Mouse (Mus musculus): ENCODE results near the gene 2310057N15Rik.
"Not testable (repeated sequence)": the region's sequence is repeated elsewhere in the genome, so short reads cannot be mapped to it uniquely, and the experiment has no call there.

2310057N15Rik gene

GRCm38 (mm10) chr16:88774106-88774505 lies at the start of gene 2310057N15Rik:
Gene 2310057N15Rik, minus strand, starts transcription at chr16:88774206.
- no peak for DNase-seq (ENCODE audit: extremely low read depth, insufficient read length, low spot score)

DNA sequence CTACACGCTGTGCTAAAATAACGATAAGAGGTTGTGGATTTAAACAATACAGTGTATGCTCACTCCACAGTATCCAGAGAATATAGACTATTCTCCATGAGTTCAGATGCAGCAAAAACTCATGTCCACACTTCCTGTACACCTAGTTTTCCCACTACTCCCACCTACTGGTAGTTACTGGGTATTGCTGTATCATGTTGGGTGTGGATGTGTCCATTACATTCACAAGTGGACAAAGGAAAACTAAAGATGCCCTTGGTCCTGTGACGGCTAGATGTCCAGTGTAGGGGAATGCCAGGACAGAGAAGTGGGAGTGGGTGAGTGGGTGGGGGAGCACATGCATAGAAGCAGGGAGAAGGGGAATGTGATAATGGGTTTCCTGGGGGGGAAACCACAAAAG lies 49.7 kb upstream of the 2310057N15Rik start:
- DNase-seq (ENCODE audit: extremely low read depth, insufficient read length, low spot score), result no peak

GRCm38 (mm10) chr16:88820066-88820465 lies 46.1 kb upstream of the 2310057N15Rik start, which contains the start of gene Krtap15:
Gene Krtap15, plus strand, starts transcription at chr16:88820215.
- no peak for DNase-seq (ENCODE audit: extremely low read depth, insufficient read length, low spot score)

GRCm38 (mm10) chr16:88811827-88812226 lies 37.8 kb upstream of the 2310057N15Rik start, which contains the start of gene Gm20741:
Gene Gm20741, minus strand, starts transcription at chr16:88812220.
- DNase-seq (ENCODE audit: extremely low read depth, insufficient read length, low spot score), result no peak

- no peak for DNase-seq (ENCODE audit: extremely low read depth, insufficient read length, low spot score)
Observed at GRCm38 (mm10) chr16:88786786-88787185, 12.8 kb upstream of the 2310057N15Rik start.

DNA sequence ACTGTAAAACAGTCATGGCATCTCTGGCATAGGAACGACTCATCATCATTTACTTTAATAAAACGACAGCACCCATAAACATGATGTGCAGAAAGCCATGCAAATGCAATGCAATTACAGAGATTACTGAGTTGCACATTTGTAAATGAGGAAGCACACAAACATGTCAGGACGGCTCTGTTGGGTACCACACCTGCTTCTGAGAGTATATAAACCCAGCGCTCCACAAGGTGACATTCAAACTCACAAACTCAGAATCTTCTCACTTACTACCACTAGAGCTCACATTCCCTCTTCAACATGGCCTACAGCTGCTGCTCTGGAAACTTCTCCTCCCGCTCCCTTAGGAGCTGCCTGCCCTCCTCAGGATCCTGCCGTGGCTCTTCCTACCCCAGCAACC lies 3.6 kb upstream of the 2310057N15Rik start, which contains the start of gene Gm5965:
Gm5965 (plus strand) TSS at position 301 of the 400 bp plus-strand sequence.
- DNase-seq (ENCODE audit: extremely low read depth, insufficient read length, low spot score), result no peak

DNA sequence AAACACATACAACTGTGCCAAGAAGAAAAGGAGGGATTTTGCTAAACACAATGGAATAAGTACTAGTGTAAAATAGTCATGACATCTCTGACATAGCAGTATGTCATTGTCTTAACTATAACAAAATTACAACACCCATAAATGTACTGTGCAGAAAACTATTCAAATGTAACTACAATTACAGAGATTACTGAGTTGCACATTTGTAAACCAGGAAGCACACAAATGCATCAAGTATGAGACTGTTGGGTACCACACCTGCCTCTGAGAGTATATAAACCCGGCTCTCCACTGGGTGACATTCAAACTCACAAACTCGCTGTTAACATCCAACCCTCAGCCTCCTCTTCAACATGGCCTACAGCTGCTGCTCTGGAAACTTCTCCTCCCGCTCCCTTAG lies 15.5 kb downstream of the 2310057N15Rik start, which contains the start of gene 2310034C09Rik:
2310034C09Rik (plus strand) TSS at position 301 of the 400 bp plus-strand sequence.
- not testable (repeated sequence) for DNase-seq (ENCODE audit: extremely low read depth, insufficient read length, low spot score)

- not testable (repeated sequence) for DNase-seq (ENCODE audit: extremely low read depth, insufficient read length, low spot score)
Observed at GRCm38 (mm10) chr16:88751535-88751934, 22.5 kb downstream of the 2310057N15Rik start, which contains the start of gene Krtap13. Gene Krtap13, minus strand, starts transcription at chr16:88751635.

GRCm38 (mm10) chr16:88747943-88748342 lies 26.1 kb downstream of the 2310057N15Rik start:
- no peak for DNase-seq (ENCODE audit: extremely low read depth, insufficient read length, low spot score)

DNA sequence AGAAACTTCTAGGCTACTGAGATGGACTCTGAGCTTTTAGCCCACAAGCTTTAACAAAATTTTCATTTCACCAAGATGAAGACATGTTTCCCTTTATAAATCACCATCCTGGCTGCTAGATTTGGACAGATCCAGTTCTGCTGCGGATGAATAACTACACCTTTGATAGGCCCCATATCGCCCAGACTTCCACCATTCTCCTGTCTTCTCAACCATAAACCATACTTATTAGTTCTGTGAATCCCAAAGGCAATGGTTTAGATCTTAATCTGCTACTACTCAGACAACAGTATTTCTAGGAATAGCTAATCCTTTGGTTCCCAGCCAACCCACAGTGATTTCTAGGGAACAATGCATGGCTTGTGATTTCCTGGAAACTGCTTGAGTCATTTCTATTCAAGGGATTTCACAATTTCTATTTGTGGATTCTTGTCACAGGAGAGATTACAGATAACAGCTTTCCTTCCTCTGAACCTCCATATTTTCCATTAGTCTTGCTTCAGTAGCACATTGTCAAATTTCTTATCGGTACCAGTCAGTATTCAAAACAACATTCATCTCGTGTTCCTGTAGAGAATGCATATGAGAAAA lies 29.2 kb downstream of the 2310057N15Rik start:
- no peak for DNase-seq (ENCODE audit: extremely low read depth, insufficient read length, low spot score)

- DNase-seq (ENCODE audit: extremely low read depth, insufficient read length, low spot score), result no peak
Observed at GRCm38 (mm10) chr16:88735391-88735790, 38.6 kb downstream of the 2310057N15Rik start.

DNA sequence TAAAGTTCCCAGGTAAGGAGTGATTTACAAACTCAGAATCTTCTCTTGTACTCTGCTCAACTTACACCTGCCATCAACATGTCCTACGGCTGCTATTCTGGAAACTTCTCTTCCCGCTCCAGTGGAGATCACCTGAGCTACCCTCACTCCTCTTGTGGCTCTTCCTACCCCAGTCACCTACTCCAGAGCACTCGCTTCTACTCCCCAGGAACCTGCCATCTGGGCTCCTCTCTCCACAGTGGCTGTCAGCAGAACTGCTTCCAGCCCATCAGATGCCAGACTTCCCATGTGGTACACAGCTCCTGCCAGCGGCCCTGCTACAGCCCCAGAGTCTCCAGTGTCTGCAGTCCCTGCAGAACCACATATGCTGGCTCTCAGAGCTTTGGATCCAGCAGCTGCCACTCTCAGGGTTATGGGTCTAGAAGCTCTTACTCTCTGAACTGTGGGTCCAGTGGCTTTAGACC lies 45.2 kb downstream of the 2310057N15Rik start, which contains the start of gene Krtap13-1:
Krtap13-1 (plus strand) TSS at position 51 of the 464 bp plus-strand sequence.
- DNase-seq (ENCODE audit: extremely low read depth, insufficient read length, low spot score), result no peak
